Mouse (Mus musculus) MEL (cell line): ENCODE measurements at regions not wholly inside any gene's neighbourhood (a gene's known extent, or its start where the extent isn't known, plus 50 kb on each side); places are given as distances from the start of the nearest gene placed in this dataset.

Source experiments
- ELF1 ChIP-seq: IDR thresholded peaks from 2 replicates; pipeline ENCODE4 v1.6.1; 2014; ENCODE audit warnings: low read depth, mild to moderate bottlenecking, inconsistent platforms, low read length, improper control_type of control experiment, moderate library complexity
- HCFC1 ChIP-seq: IDR thresholded peaks from 2 replicates; pipeline ENCODE4 v1.6.1; 2012; ENCODE audit warnings: low read depth, mild to moderate bottlenecking, inconsistent platforms, low read length, improper control_type of control experiment, moderate library complexity
- RCOR1 ChIP-seq: IDR thresholded peaks from 2 replicates; pipeline ENCODE4 v1.6.1; 2012; ENCODE audit warnings: low read depth, mild to moderate bottlenecking, inconsistent platforms, low read length, improper control_type of control experiment

- TF ChIP-seq RCOR1 (no peak), ELF1 (no peak), HCFC1 (no peak)
These were observed 596.2 kb downstream of the Gm9195 start for GRCm38 (mm10) chr14:71895468-71895867.
